Comparison of ENCODE assay signal across 9 mouse cellular contexts in genomic region chr10:37236001-37236822, GRCm38 (mm10).
A peak's percentile ranks its signal among the peaks of the same experiment; 100 is the strongest.
DNase-seq lines count a peak whose midpoint lies in the region; ATAC-seq and TF ChIP-seq lines count a peak whose summit lies in the region.
"Had no signal": no experiment of that assay in that cellular context is flagged by ENCODE, and none has a peak within 500 bp of the region (broad histone marks: within the 10 kb centered on the region; RNA-seq: fewer than 3 reads in every experiment).

No protein-coding gene starts in this region.

- no peaks in the 10 kb centered on the region for H3K36me3 ChIP-seq in liver, adult 2 months (ENCODE audit: control insufficient read depth, insufficient read depth, low read length)
- no peaks in the 10 kb centered on the region for H3K36me3 ChIP-seq in heart, embryonic 14.5 days (ENCODE audit: control insufficient read depth, insufficient read depth, low read length)
- H3K36me3 ChIP-seq: midbrain, embryonic 12.5 days had no signal

- no peaks in the 10 kb centered on the region for H3K27me3 ChIP-seq in liver, adult 2 months (ENCODE audit: control insufficient read depth, insufficient read depth, low read length)
- no peaks in the 10 kb centered on the region for H3K27me3 ChIP-seq in heart, embryonic 14.5 days (ENCODE audit: control insufficient read depth, insufficient read depth, low read length)
- H3K27me3 ChIP-seq: midbrain, embryonic 12.5 days; Patski had no signal

- H3K9me3 ChIP-seq in heart, embryonic 14.5 days (ENCODE audit: control insufficient read depth, low read length), result no peaks in the 10 kb centered on the region
- H3K9me3 ChIP-seq: midbrain, embryonic 12.5 days had no signal

- no peak for TF ChIP-seq POLR2A in liver, adult 2 months (IDR thresholded peaks at IDR 0.05; ENCODE audit: extremely low read depth, insufficient read depth, low read length)

- 0 out of 2 replicates have a peak overlapping the region, but pooled peaks have one; percentile 23 for H3K27ac ChIP-seq in liver, adult 2 months (replicated peaks; ENCODE audit: insufficient read depth, low read depth, low read length)
- peak overlapping the region; percentile 48 to 62 for H3K27ac ChIP-seq in heart, embryonic 14.5 days (replicated peaks in 1 of 2; ENCODE audit: control insufficient read depth in 1 of 2, insufficient read depth in 1 of 2, low read depth in 2 of 2, low read length in 2 of 2)
- H3K27ac ChIP-seq: midbrain, embryonic 12.5 days had no signal

- no peak overlapping the region for H3K9ac ChIP-seq in liver, adult 2 months (ENCODE audit: low read depth, low read length)
- no peak overlapping the region for H3K9ac ChIP-seq in heart, embryonic 14.5 days (ENCODE audit: low read length)
- H3K9ac ChIP-seq: midbrain, embryonic 12.5 days had no signal

- ATAC-seq in heart, embryonic 14.5 days (ENCODE audit: insufficient number of reproducible peaks, insufficient read depth, low FRiP score, low read depth), result no peak
- peak; percentile 65 for ATAC-seq in monocyte, adult 5-6 weeks (replicated peaks; ENCODE audit: insufficient number of reproducible peaks, low FRiP score, low TSS enrichment, poor library complexity, severe bottlenecking)
- ATAC-seq: Patski had no signal

- H3K4me3 ChIP-seq in liver, adult 2 months (ENCODE audit: insufficient read depth, low read depth, low read length), result no peak overlapping the region
- no peak overlapping the region for H3K4me3 ChIP-seq in heart, embryonic 14.5 days (ENCODE audit: control insufficient read depth in 1 of 2, insufficient read depth in 1 of 2, low read depth in 1 of 2, low read length in 2 of 2)
- H3K4me3 ChIP-seq: midbrain, embryonic 12.5 days had no signal

- H3K4me1 ChIP-seq in liver, adult 2 months (ENCODE audit: control insufficient read depth, insufficient read depth, low read length), result peaks cover 7% of the 10 kb centered on the region; the same call in 1 of the 2 replicates
- peaks cover 17 to 32% of the 10 kb centered on the region in 2 experiments for H3K4me1 ChIP-seq in heart, embryonic 14.5 days (ENCODE audit: control insufficient read depth in 2 of 2, insufficient read depth in 2 of 2, low read length in 2 of 2)

- no peak for TF ChIP-seq CTCF in liver, adult 2 months (IDR thresholded peaks at IDR 0.05; ENCODE audit: low read depth, low read length)

- 73% methylated on average over 4 of the region's 4 CpGs for WGBS in liver, adult 2 months
- 57% methylated on average over 4 of the region's 4 CpGs for WGBS in heart, embryonic 14.5 days

- no peak overlapping the region for H3K4me2 ChIP-seq in heart, embryonic 14.5 days (ENCODE audit: low read length)
- H3K4me2 ChIP-seq: midbrain, embryonic 12.5 days had no signal

- H3K79me2 ChIP-seq in liver, adult 2 months (ENCODE audit: control insufficient read depth, insufficient read depth, low read length), result no peaks in the 10 kb centered on the region

- DNase-seq in liver, adult 2 months (ENCODE audit: extremely low read depth, low read depth, low spot score), result peak; percentile 51
- no peak for DNase-seq in liver
- DNase-seq in brain, adult 2 months (ENCODE audit: low read depth, low spot score), result peak; percentile 20
- no peak for DNase-seq in adrenal gland, postnatal 25 days
- DNase-seq in thymus, postnatal 36 days, result no peak

Comparison
In these comparisons a context has a peak if more than half of its experiments do, and no peak if none do; other contexts are left out.
1. DNase-seq: peak in liver, adult 2 months (single experiment) and brain, adult 2 months (single experiment); none in liver (single experiment), adrenal gland, postnatal 25 days (single experiment) and thymus, postnatal 36 days (0 of 2).